Mouse (Mus musculus): ENCODE data around the gene Tas2r119.

GRCm38 (mm10) chr15:32171764-32172163 lies 5.3 kb upstream of the Tas2r119 start:
- TF ChIP-seq HCFC1 (IDR thresholded peaks at IDR 0.05; ENCODE audit: borderline replicate concordance, insufficient read depth, low read length) (no peak), ZC3H11A (IDR thresholded peaks at IDR 0.05; ENCODE audit: borderline replicate concordance, low read depth, low read length) (no peak), ZNF384 (IDR thresholded peaks at IDR 0.05; ENCODE audit: low read depth, low read length) (no peak), CHD2 (IDR thresholded peaks at IDR 0.05; ENCODE audit: low read depth, low read length) (no peak)
